Mouse (Mus musculus) lung, embryonic 16.5 days (tissue): ENCODE measurements at regions not wholly inside any gene's neighbourhood (a gene's known extent, or its start where the extent isn't known, plus 50 kb on each side); places are given as distances from the start of the nearest gene placed in this dataset.

Experiments
- ATAC-seq: fragments of 200-750 bp; cut with Nextera tagmentation; 2 replicates; pipeline ENCODE4 v1.8.0; 2017; ENCODE audit warnings: low read depth, mild to moderate bottlenecking, moderate library complexity
- H3K27ac ChIP-seq: fragments of 300-500 bp; sonication (generic); 2 replicates; pipeline ENCODE4 v1.5.1; 2014; ENCODE audit warnings: mild to moderate bottlenecking, control low read depth, low read length
- H3K27me3 ChIP-seq: fragments of 300-500 bp; sonication (generic); 2 replicates; pipeline ENCODE4 v1.6.1; 2014; ENCODE audit warnings: low read depth, low read length, mixed read lengths; ENCODE audit not compliant: control insufficient read depth, insufficient read depth
- H3K36me3 ChIP-seq: fragments of 300-500 bp; sonication (generic); 2 replicates; pipeline ENCODE4 v1.6.1; 2014; ENCODE audit warnings: low read length; ENCODE audit not compliant: control insufficient read depth, insufficient read depth
- H3K4me1 ChIP-seq: fragments of 300-500 bp; sonication (generic); replicated peaks from 2 replicates; pipeline ENCODE4 v1.6.1; 2014; ENCODE audit warnings: low read length, mixed read lengths; ENCODE audit not compliant: control insufficient read depth, insufficient read depth
- H3K4me2 ChIP-seq: fragments of 300-500 bp; sonication (generic); 2 replicates; pipeline ENCODE4 v1.6.1; 2014; ENCODE audit warnings: low read depth, low read length, control low read depth
- H3K4me3 ChIP-seq: fragments of 300-500 bp; sonication (generic); 2 replicates; pipeline ENCODE4 v1.5.1; 2014; ENCODE audit warnings: mild to moderate bottlenecking, low read length, control low read depth
- H3K9ac ChIP-seq: fragments of 300-500 bp; sonication (generic); 2 replicates; pipeline ENCODE4 v1.6.1; 2014; ENCODE audit warnings: low read length, control low read depth
- H3K9me3 ChIP-seq: fragments of 300-500 bp; sonication (generic); 2 replicates; pipeline ENCODE4 v1.6.1; 2016; ENCODE audit warnings: low read length; ENCODE audit not compliant: control insufficient read depth
- WGBS: fragments of 180-500 bp; shearing (Covaris S2); extraction: QIAGEN DNeasy Blood & Tissue Kit; methylation state at CpG from one replicate; pipeline ENCODE4 v1.1.7; 2014; 5-methylcytosine and 5-hydroxymethylcytosine counted together

DNA sequence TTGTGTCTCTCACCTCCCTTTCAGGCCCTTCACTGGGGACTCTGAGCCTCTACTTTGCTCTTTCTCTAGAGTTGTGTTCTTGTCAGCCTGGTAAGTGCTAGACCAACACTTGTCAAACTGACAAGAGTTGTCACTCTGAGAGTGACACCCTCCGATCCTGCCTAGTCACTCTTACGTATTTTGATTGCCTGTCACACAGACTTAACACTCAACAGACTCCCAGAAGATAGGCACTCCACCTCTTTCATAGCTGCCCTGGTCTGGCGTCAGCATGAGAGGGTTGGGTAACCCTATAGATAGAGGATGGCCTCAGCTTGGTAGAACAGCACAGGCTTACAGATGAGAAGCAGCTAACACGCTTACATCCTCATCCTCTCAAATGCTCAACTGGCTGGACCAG is 62.0 kb upstream of the Eomes start:
- H3K27me3 ChIP-seq = no peaks in the 10 kb centered on the region
- no peak overlapping the region for H3K27ac ChIP-seq
- 55% methylated on average over 4 of the region's 4 CpGs for WGBS
- no peak overlapping the region for H3K9ac ChIP-seq
- ATAC-seq = no peak
- H3K4me1 ChIP-seq = no peaks in the 10 kb centered on the region
- H3K4me2 ChIP-seq = no peak overlapping the region
- H3K9me3 ChIP-seq = no peaks in the 10 kb centered on the region
- H3K4me3 ChIP-seq = no peak overlapping the region
- H3K36me3 ChIP-seq = no peaks in the 10 kb centered on the region

DNA sequence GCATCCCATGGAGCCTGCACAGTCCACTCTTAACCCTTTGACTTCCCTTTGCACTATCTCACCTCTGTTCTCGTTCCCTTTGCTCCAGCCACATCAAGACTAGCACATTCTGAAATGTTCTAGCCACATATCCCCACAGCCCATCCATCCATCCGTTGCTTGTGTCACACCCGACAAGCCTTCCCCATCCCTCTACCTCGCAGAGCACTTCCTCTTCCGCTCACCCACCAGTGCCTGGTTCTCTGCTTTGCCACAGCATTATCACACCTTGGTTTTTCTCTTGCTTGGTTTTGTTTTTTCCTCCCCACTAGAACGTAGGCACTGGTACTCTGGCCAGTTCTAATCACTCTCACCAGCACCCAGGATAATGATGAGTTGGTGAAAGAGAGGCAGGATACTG is 61.5 kb upstream of the Eomes start:
- Histone ChIP-seq H3K9me3 (no peaks in the 10 kb centered on the region), H3K4me1 (no peaks in the 10 kb centered on the region), H3K9ac (no peak overlapping the region), H3K27ac (no peak overlapping the region), H3K4me2 (no peak overlapping the region), H3K36me3 (no peaks in the 10 kb centered on the region), H3K27me3 (no peaks in the 10 kb centered on the region), H3K4me3 (no peak overlapping the region)
- WGBS = 72% methylated on average over 6 of the region's 6 CpGs
- ATAC-seq = no peak

DNA sequence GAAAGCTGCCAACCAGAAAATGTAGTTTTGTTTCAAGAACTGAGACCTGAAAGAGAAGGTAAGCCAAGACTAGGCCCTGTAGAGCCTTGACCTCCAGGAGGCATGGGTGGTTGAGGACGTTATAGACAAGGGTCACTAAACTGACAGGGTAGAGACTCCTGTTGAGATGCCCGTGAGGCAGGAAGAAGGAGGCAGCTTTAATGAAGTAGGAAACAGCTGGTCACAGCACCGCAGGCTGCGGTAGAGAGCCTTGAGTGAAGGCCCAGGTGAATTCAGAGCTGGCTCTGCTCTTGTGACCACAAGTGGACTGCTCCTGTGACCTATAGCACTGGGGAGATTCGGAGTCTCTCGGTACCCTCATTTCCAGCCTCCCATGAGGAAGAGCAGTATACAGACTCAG is 53.7 kb upstream of the Eomes start:
- Histone ChIP-seq H3K9ac (no peak overlapping the region), H3K27ac (no peak overlapping the region), H3K9me3 (no peaks in the 10 kb centered on the region), H3K36me3 (no peaks in the 10 kb centered on the region), H3K27me3 (no peaks in the 10 kb centered on the region), H3K4me3 (no peak overlapping the region), H3K4me2 (no peak overlapping the region), H3K4me1 (no peaks in the 10 kb centered on the region)
- WGBS = 71% methylated on average over 6 of the region's 6 CpGs
- ATAC-seq = no peak
